Mouse (Mus musculus): ENCODE results near the gene Ahdc1. TPM values are rescaled to one million over a fixed set of nuclear protein-coding genes. Genes with fewer than 3 reads are reported as not detected.
"Not testable (repeated sequence)": the region's sequence is repeated elsewhere in the genome, so short reads cannot be mapped to it uniquely, and the experiment has no call there.

The Ahdc1 gene
- polyA plus RNA-seq, 1 experiment from 2014 or later: 6.9 TPM

DNA sequence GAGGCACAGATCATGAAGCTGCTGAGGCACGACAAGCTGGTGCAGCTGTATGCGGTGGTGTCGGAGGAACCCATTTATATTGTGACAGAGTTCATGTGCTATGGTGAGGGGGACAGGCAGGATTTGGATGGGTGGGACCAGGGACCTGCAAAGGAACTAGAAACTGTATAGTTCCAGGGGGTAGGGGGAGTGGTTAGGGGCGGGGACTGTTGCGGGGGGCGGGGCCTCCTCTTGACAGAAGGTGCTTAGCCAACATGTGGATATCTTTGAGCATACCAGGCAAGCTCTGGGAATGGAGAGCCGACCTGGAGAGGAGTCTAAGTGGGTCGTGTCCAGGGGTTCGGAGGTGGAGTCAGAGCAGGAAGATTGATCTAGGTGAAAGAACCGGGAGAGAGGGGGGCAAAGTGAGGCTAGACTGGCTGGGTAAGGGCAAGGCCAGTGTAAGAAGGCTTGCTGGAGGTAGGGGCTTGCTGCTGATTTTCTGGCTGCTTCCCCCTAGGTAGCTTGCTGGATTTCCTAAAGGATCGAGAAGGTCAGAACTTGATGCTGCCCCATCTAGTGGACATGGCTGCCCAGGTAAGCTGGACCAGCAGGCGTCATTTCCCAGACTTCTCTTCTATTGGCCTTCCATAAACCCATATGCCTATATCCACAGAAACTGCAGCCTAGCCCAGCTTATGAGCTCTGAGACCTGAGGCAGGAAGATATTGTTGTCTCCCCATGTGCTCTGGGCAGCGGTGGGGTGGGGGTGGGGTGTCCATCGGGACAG is 13.4 kb upstream of the Ahdc1 start:
- Histone ChIP-seq H3K36me3 (no peaks in the 10 kb centered on the region), H3K4me3 (no peak overlapping the region), H3K4me1 (peaks cover 9% of the 10 kb centered on the region), H3K27me3 (replicated peaks) (no peaks in the 10 kb centered on the region), H3K4me2 (no peak overlapping the region), H3K9ac (no peak overlapping the region), H3K9me3 (no peaks in the 10 kb centered on the region), H3K27ac (replicated peaks) (no peak overlapping the region)
- no peak for ATAC-seq (ENCODE audit: extremely low read depth, insufficient number of reproducible peaks, low FRiP score, low TSS enrichment)
- 40% methylated on average over 14 of the region's 14 CpGs for WGBS

DNA sequence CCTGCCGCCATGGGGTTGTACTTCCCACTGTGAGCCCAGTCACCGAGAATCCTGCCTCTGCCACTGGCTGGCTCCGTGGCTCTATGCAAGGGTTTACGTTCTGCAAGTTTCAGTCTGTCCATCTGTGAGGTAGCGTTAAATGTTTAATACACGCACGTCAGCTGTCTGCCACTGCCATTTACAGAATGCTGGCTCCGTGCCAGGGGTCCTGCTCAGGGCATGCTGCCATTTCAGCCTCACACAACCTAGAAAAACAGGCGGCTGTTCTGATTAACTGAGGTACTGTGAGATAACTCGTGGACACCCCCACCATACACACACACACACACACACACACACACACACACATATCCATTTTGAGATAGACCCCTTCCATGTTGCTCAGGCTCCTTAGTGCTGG is 8.2 kb upstream of the Ahdc1 start:
- ATAC-seq (ENCODE audit: extremely low read depth, insufficient number of reproducible peaks, low FRiP score, low TSS enrichment): no peak
- peak overlapping the region; percentile 44 for H3K4me2 ChIP-seq
- WGBS: 10% methylated on average over 10 of the region's 10 CpGs
- peaks cover 33% of the 10 kb centered on the region for H3K4me1 ChIP-seq
- no peaks in the 10 kb centered on the region for H3K9me3 ChIP-seq
- H3K9ac ChIP-seq: peak overlapping the region; percentile 60
- H3K27ac ChIP-seq (replicated peaks): peak overlapping the region; percentile 92
- no peaks in the 10 kb centered on the region for H3K27me3 ChIP-seq (replicated peaks)
- H3K4me3 ChIP-seq: no peak overlapping the region
- H3K36me3 ChIP-seq: no peaks in the 10 kb centered on the region

DNA sequence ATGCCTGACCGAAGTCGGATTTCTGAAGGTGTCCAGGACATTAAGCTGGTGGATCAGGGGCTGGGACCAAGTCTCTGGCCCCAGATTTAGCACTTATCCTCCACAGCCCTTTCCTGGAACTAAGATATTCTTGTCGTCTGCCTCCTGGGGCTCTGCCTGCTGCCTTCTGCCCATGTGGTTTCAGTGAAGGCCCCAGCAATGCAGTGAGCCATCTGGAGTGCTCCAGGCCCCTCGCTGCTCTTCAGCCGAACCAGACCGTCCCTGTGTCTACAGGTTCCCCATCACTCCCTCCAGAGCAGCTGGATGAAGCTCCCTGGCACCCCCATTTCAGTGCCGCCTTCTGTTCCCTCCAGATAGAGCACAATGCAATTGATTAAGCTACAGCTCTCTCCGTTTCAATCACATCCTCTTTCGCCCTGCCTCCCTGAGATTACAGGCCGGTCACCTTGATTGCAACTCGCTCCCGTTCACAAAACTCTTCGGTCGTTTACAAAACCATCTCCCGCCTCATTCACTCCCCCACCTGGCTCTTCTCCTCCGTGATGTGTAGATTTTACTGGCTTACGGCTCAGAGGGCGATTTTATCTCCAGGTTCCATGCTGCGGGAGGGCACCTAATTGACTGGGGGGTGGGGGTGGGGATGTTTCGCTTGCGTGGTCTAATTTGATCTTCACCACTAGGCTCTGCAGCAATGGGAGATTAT is 7.6 kb upstream of the Ahdc1 start:
- ATAC-seq (ENCODE audit: extremely low read depth, insufficient number of reproducible peaks, low FRiP score, low TSS enrichment): no peak
- peak overlapping the region; percentile 44 for H3K4me2 ChIP-seq
- WGBS: 22% methylated on average over 21 of the region's 21 CpGs

DNA sequence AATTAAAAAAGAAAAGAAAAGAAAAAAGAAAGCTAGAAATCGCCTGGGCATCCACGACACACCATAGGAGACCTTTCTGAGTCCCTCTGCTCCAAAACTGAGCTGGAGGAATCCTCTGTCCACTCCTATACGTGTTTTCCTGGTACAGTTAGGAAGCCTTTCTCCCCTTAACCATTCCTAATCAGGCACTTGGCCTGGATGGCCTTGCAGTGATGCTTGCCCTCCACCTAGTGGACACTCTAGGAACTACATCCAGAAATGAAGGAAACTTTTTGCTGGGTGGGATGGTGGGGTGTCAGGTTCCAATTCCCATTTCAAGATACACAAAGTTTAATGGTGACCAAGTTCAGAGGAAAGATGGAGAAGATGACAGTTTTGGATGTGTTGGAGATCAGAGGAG is 5.8 kb upstream of the Ahdc1 start:
- Histone ChIP-seq H3K4me1 (peaks cover 42% of the 10 kb centered on the region), H3K9me3 (no peaks in the 10 kb centered on the region), H3K9ac (no peak overlapping the region), H3K36me3 (no peaks in the 10 kb centered on the region), H3K27ac (replicated peaks) (no peak overlapping the region), H3K27me3 (replicated peaks) (peaks cover 8% of the 10 kb centered on the region), H3K4me3 (no peak overlapping the region), H3K4me2 (no peak overlapping the region)
- peak; percentile 28; the same call in 1 of the 2 replicates for ATAC-seq (ENCODE audit: extremely low read depth, insufficient number of reproducible peaks, low FRiP score, low TSS enrichment)
- 9% methylated on average over 3 of the region's 3 CpGs for WGBS

More for the DNA sequence above, 7.6 kb upstream of the Ahdc1 start:
- H3K9ac ChIP-seq: peak overlapping the region; percentile 60
- no peaks in the 10 kb centered on the region for H3K36me3 ChIP-seq
- H3K27ac ChIP-seq (replicated peaks): peak overlapping the region; percentile 92
- peaks cover 39% of the 10 kb centered on the region for H3K4me1 ChIP-seq
- H3K27me3 ChIP-seq (replicated peaks): no peaks in the 10 kb centered on the region
- no peak overlapping the region for H3K4me3 ChIP-seq
- no peaks in the 10 kb centered on the region for H3K9me3 ChIP-seq

DNA sequence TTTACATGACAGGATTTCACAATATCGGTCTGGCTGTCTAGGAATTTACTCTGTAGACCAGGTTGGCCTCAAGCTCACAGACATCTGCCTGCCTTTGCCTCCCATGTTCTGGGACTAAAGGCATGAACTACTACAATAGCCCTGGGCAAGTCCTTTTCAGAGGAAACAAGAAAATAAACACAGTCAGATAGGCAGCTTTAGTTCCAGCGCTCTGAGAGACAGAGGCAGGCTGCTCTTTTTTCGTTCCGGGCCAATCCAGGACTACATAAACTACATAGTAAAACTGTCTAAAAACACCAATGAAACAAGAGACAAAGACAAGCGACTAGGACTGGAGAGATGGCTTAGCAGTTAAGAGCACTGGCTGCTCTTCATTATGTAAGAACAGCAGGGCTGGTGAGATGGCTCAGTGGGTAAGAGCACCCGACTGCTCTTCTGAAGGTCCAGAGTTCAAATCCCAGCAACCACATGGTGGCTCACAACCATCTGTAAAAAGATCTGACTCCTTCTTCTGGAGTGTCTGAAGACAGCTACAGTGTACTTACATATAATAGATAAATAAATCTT is 5.1 kb upstream of the Ahdc1 start:
- H3K36me3 ChIP-seq: not testable (repeated sequence)
- 58% methylated on average over 6 of the region's 6 CpGs for WGBS

DNA sequence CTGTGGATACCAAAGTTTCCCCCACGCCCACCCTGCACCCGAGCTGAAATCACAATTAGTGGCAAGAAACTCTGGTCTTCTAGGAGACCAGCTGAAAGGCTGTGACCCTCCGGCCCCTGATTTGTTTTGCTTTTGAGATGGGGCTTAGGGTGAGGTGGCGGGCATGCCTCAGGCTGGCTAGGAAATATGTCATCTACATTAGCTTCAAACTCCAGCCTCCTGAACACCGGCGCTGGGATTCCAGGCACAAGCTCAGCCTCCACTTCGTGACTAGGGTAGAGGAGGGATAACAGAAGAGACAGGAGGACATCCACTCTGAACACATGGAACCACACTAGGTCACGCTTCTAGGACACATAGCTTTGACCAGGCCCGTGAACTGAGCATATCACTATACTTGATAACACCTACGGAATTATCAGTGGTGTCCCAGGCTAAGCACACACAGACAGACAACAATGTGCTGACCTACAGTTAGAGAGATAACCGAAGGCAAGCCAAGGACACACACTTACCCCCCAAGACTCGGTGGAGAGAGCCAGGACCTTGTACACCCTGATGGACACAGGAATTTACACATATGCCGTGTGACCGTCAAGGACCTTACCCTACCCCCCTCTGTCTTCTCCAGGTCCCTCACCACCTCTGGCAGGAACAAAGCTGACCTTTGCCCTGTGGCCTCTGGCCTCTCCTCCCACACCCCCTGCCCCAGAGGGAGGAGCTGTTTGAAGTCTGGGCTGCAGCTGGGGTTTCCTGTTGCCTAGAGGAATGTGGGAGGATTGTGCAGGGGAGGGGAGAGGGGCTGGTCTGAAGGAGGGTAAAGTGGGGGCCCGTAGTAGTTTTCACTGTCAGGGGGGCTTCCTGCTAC is 3.3 kb upstream of the Ahdc1 start:
- WGBS: 26% methylated on average over 15 of the region's 15 CpGs
- Histone ChIP-seq H3K9ac (peak overlapping the region; percentile 33; the same call in 1 of the 2 replicates), H3K27ac (replicated peaks) (no peak overlapping the region), H3K4me1 (peaks cover 43% of the 10 kb centered on the region), H3K9me3 (no peaks in the 10 kb centered on the region), H3K4me3 (no peak overlapping the region), H3K4me2 (no peak overlapping the region), H3K27me3 (replicated peaks) (peaks cover 8% of the 10 kb centered on the region), H3K36me3 (no peaks in the 10 kb centered on the region)
- ATAC-seq (ENCODE audit: extremely low read depth, insufficient number of reproducible peaks, low FRiP score, low TSS enrichment): no peak

More for the DNA sequence above, 5.1 kb upstream of the Ahdc1 start:
- H3K4me3 ChIP-seq; H3K4me2 ChIP-seq; H3K9ac ChIP-seq; ATAC-seq (ENCODE audit: extremely low read depth, insufficient number of reproducible peaks, low FRiP score, low TSS enrichment); H3K27me3 ChIP-seq (replicated peaks); H3K27ac ChIP-seq (replicated peaks); H3K9me3 ChIP-seq: not testable (repeated sequence)
- peaks cover 50% of the 10 kb centered on the region for H3K4me1 ChIP-seq

DNA sequence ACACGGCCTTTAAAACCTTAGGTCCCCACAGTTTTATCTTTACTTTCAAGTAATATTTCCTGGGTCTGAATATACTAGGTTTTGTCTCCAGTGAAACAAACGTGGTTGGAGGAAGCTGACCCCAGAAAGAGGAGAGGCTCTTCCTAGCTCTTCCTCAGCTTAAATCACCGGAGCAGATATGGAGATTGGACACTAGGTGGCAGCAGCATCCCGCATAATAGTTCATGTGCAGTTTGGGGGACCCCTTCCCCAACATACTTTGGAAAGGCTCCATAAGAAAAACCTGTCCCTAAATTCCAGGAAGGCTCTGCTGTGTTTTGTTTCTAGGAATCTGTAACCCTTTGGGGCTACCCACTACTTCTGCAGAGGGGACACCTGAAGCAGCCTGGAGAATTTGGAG is 1.9 kb upstream of the Ahdc1 start:
- ATAC-seq (ENCODE audit: extremely low read depth, insufficient number of reproducible peaks, low FRiP score, low TSS enrichment): no peak
- peaks cover 8% of the 10 kb centered on the region for H3K27me3 ChIP-seq (replicated peaks)
- H3K4me1 ChIP-seq: peaks cover 43% of the 10 kb centered on the region
- no peak overlapping the region for H3K27ac ChIP-seq (replicated peaks)
- no peaks in the 10 kb centered on the region for H3K36me3 ChIP-seq
- no peaks in the 10 kb centered on the region for H3K9me3 ChIP-seq
- no peak overlapping the region for H3K9ac ChIP-seq
- WGBS: 1% methylated on average over 4 of the region's 4 CpGs
- no peak overlapping the region for H3K4me3 ChIP-seq
- no peak overlapping the region for H3K4me2 ChIP-seq

DNA sequence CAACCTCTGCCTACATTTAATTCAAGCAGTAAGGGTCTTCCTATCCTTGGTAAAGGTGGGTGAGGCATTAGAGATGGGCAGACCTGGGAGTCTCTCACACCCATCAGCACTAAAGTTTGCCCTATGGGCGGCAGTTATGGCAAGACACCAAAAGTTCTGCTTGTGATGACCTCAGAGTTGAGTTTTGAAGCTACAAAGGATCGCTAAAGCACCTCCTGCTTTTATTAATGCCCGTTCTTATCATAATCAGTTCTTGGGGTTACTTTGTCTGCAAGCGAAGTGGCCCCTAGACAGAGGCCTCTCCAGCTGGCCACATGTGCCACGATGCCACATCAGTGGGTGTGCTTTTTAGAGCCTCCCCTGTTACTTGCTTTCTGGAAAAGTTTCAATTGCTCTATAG is 1.4 kb upstream of the Ahdc1 start:
- H3K9me3 ChIP-seq: no peaks in the 10 kb centered on the region
- no peak for ATAC-seq (ENCODE audit: extremely low read depth, insufficient number of reproducible peaks, low FRiP score, low TSS enrichment)
- peaks cover 48% of the 10 kb centered on the region for H3K4me1 ChIP-seq

DNA sequence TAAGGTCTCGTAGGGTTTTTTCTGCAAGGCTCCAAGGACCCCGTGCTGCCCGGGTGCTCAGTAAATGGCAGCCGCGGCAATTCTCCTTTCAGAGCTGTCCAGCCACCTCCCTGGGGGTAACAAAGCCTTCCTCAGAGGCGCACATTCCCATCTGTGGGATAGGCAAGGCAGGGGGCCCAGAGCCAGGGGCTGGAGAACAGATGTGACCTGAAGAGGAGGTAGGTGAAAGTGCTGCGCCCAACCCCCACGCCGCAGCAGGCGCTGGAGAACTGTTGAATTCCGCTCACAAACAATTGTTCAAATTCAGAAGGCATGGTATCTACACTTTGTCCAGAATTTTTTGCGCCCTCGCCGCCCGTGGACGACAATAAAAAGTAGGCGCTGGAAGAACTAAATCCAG is 449 bp upstream of the Ahdc1 start:
- peaks cover 8% of the 10 kb centered on the region for H3K27me3 ChIP-seq (replicated peaks)
- WGBS: 1% methylated on average over 17 of the region's 17 CpGs
- peak overlapping the region; percentile 73 for H3K4me2 ChIP-seq
- no peak for ATAC-seq (ENCODE audit: extremely low read depth, insufficient number of reproducible peaks, low FRiP score, low TSS enrichment)
- peak overlapping the region; percentile 98 for H3K4me3 ChIP-seq
- H3K4me1 ChIP-seq: peaks cover 57% of the 10 kb centered on the region
- H3K9me3 ChIP-seq: no peaks in the 10 kb centered on the region
- H3K27ac ChIP-seq (replicated peaks): peak overlapping the region; percentile 98; the same call in 1 of the 2 replicates
- H3K9ac ChIP-seq: peak overlapping the region; percentile 100
- no peaks in the 10 kb centered on the region for H3K36me3 ChIP-seq

More for the DNA sequence above, 1.4 kb upstream of the Ahdc1 start:
- Histone ChIP-seq H3K27me3 (replicated peaks) (peaks cover 8% of the 10 kb centered on the region), H3K4me2 (no peak overlapping the region), H3K4me3 (no peak overlapping the region), H3K36me3 (no peaks in the 10 kb centered on the region), H3K9ac (no peak overlapping the region), H3K27ac (replicated peaks) (no peak overlapping the region)
- WGBS: 60% methylated on average over 5 of the region's 5 CpGs

DNA sequence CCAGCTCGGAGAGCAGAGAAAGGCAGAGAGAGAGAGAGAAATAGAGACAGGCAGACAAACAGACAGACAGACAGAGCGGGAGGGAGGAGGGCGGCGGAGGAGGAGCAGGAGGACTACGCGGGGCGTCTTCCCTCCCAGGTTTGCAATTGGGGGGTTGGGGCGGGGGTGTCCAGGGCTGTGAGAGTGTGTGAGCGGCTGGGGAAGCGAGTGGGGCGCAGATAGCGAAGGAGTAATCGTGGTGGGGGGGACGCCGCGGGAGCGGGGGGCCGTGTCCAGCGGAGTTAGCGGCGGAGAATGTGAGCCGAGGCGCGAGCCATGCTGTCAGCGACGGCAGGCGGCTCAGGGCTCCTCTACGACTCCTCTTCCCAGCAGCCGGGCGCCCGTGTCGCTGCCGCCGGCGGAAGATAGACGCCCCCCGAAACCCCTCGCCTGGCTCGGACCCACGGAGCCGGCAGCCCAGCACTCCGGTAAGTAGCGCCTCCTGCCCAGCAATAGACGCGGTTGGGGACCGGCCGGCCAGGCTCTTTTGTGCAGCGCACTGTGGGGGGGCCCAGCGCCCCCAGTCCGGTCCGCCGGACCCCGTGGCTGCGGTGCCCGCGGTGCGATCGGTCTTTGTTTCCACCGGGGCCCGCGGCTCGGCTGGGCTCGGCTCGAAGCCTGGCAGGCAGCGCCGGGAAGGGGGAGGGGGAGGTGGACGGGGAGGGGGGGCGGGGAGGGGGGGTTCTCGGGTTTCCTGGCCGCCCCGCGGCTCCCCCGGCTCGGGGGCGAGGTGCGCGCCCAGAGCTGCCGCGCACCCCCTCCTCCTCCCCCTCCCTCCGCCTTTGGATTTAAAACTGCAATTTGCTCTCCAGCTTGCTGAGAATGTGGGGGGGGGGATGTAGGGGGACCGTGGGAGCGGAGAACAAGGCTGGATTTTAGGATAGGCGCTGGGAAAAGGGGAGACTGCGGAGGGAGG is 1.0 kb downstream of the Ahdc1 start:
- peak overlapping the region; percentile 98 for H3K27ac ChIP-seq (replicated peaks)
- peak overlapping the region; percentile 73 for H3K4me2 ChIP-seq
- H3K4me1 ChIP-seq: peaks cover 72% of the 10 kb centered on the region
- peak overlapping the region; percentile 98 for H3K4me3 ChIP-seq
- no peaks in the 10 kb centered on the region for H3K36me3 ChIP-seq
- WGBS: under 1% methylated on average over 59 of the region's 84 CpGs
- ATAC-seq (ENCODE audit: extremely low read depth, insufficient number of reproducible peaks, low FRiP score, low TSS enrichment): 0 out of 2 replicates have a peak, but pooled peaks have one; percentile 4
- H3K9ac ChIP-seq: peak overlapping the region; percentile 100
- H3K9me3 ChIP-seq: no peaks in the 10 kb centered on the region
- H3K27me3 ChIP-seq (replicated peaks): peaks cover 8% of the 10 kb centered on the region
